Mouse (Mus musculus) brain, embryonic 14.5 days (tissue): ENCODE results near the gene Rgl3.

Experiments
- CTCF ChIP-seq: fragments of 200-500 bp; IDR thresholded peaks from 2 replicates; pipeline ENCODE4 v1.5.1; 2012; ENCODE audit warnings: inconsistent platforms, mild to moderate bottlenecking, moderate library complexity, borderline replicate concordance; ENCODE audit not compliant: insufficient read depth, insufficient read length; ENCODE audit errors: extremely low read depth
- POLR2A ChIP-seq: fragments of 200-500 bp; IDR thresholded peaks from 2 replicates; pipeline ENCODE4 v1.6.1; 2012; ENCODE audit warnings: mild to moderate bottlenecking, inconsistent platforms, borderline replicate concordance; ENCODE audit not compliant: poor library complexity, insufficient read depth, insufficient read length, severe bottlenecking; ENCODE audit errors: extremely low read depth

DNA sequence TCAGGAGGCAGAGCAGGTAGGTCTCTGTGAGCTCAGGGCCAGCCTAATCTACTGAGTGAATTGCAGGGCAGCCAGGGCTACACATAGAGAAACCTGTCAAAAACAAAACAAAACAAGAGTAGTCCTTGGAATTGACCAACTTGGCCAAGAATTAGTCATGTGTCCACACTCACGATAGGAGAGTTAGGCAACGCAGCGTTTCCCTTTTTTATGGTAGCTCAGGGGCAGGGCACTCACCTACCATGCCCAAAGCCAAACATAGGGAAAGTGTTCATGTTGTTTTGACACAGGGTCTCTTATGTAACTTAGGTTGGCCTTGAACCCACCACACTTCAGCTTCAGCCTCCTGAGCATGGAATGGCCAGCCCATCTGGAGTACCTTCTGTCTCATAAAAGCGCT is 19.9 kb downstream of the Rgl3 start:
- TF ChIP-seq POLR2A (no peak), CTCF (no peak)
